Mouse (Mus musculus) urinary bladder, postnatal 4 days (tissue): ENCODE data around the gene Ctrb1.
"Not testable (repeated sequence)": the region's sequence is repeated elsewhere in the genome, so short reads cannot be mapped to it uniquely, and the experiment has no call there.

Source experiments
- DNase-seq, 2 experiments: peaks; one replicate each; pipeline ENCODE4 v3.0.0; 2021 to 2022; ENCODE audit warnings: low spot score in 2 of 2

The Ctrb1 gene

DNA sequence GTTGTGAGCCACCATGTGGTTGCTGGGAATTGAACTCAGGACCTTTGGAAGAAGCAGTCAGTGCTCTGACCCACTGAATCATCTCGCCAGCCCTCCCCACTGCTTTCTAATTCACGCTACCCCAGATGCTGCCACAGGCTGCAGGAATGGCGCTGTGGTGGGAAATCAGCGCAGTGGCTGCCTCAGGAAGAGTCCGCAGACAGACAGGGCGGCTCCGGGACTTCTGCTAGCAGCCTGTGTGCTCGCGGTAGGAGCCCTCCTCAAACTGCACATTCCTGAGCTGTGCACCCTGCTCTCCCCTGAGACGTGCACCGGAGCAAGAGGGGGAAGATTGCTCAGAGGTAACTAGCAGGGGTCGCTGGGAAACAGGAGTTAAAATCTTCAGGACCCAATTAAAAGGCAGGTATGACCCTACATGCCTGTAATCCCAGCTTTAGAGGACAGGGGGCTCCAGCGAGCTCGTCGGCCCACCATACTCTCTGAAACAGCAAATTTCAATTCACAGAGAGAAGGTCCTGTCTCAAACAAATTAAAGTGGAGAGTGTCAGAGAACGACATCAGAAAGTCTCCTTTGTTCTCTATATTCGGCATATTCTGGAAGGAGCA lies 10.3 kb downstream of the Ctrb1 start:
- DNase-seq, result no peak

DNA sequence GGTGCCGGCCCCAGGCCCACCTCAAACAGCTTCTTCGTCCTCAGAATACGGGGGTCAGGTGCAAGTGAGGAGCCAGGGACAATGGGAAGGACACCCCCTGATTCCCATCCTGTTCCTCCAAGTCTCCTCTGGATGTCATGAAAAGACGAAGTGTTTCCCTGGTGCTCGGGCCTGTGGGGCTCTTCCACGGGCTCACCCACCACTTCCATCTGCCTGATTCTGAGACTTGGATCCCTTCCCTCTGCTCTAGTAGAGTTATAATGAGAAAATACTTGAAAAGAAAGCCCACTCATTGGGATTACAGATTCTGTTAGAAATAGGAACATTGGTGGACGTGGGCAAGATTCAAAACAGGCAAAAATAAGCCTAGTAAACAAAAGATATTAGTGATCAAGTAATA lies 12.0 kb downstream of the Ctrb1 start:
- no peak for DNase-seq

DNA sequence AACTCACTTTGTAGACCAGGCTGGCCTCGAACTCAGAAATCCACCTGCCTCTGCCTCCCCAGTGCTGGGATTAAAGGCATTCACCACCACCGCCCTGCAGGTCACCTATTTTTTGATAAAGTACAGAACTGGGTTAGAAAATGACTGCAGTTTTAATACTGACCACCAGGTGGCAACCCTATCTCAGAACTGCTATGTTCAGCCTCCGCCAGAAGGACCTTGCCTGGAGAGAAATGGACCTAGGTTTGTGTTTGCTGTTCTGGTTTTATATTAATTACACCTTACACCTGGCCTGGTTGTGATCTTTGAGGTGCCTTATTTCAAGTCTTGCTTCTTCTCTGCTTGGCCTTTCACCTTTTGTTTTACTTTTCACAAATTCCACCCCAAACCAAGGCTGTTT lies 12.7 kb downstream of the Ctrb1 start:
- DNase-seq, result no peak

DNA sequence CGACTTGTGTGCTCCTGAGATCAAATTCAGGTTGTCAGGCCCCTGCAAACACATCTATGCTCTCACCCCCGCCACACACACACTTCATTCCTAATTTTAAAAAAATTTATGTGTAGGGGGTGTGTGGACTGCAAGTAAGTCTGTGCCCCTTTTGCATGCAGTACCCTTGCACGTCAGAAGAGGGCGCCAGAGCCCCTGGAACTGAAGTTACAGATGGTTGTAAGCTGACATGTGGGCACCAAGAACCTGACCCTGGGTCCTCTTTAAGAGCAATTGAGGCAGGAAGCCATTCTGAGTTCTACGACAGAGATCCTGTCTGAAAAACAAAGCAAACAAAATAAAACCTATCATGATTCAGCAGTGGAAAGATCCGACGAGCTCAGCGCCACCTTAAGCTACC lies 14.6 kb downstream of the Ctrb1 start:
- no peak for DNase-seq

DNA sequence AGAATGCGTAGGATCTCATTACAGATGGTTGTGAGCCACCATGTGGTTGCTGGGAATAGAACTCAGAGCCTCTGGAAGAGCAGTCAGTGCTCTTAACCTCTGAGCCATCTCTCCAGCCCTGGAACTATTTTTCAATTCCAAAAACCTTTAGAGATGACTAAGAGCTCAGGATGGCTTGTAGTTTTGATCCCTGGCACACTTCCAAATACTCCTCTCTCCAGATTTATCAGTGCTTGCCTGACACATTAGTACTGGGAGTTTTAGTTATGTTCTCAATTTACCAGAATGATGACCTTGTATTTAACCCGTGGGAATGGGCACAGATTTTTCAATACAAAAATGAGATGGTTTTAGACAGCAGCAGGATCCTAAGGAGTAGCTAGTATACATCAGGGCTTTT lies 24.1 kb downstream of the Ctrb1 start:
- DNase-seq, result no peak

DNA sequence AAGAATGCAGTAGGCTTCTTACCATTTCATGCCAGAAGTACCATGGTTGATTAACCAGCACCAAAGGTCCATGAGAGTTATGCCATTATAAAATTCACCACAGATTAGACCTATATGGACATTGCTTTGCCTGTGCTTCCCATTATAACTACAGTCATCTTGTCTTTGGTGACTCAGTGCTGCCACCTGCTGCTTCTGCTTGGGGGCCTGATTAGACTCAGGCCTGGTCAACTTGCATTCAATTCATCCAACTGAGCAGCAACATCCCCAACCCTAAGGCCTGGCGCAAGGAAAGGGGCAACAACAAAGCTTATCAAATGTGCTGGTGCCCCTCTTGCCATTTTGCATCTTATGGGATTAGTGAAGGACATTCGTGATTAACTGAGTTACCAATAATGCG lies 28.3 kb downstream of the Ctrb1 start:
- DNase-seq, result peak; percentile 48 to 83

DNA sequence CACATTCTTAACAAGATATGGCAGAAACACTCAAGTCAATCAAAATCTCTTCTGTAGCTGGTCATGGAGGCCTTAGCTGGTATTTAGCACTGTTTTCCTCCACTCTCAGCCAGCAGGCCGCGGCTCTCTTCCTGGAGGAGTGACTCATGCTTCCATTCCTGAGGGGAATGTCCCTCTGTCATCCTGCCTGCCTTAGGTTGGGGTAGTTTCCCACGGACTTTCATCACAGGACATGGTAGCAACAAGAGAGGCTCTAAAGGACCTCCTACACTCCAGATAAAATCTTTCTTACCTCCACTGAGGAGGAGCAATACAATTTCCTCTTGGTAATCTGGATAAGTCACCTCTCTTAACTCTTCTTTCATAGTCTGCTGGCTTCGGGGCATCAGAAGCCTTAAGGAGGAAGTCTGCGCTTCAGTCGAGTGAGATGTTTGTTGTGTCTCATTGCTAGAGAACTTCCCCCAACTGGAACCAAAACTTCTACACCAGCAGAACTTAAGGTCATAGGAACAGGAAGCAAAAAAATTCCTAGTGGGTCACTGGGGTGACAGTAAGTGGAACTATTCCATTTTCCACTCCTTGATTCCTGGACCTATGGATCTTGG lies 31.9 kb downstream of the Ctrb1 start:
- DNase-seq, result no peak

DNA sequence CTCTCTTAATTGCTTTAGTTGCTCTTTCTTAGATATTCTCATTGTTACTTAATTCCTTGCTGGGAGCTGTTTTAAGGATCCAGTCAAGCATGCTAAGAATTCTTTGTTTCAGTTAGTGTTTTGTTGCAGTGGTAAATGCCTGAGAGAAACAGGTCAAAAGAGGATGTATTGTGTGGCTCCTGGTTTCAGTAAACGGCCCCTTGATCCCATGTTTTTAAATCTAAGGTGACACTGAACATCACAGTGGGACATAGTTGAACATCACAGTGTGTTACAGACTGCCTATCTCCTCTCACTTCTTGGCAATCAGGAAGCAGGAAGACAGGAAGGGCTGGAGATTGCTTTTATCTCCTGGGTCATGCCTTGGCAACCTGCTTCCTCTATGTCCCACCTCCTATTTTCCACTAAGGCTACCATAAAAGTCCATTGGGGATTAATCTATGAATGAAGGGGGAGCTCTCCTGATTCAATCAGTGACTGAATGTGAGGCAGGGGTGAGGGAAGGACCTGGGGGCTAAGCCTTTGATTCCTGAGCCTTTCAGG lies 33.4 kb downstream of the Ctrb1 start:
- DNase-seq, result no peak

DNA sequence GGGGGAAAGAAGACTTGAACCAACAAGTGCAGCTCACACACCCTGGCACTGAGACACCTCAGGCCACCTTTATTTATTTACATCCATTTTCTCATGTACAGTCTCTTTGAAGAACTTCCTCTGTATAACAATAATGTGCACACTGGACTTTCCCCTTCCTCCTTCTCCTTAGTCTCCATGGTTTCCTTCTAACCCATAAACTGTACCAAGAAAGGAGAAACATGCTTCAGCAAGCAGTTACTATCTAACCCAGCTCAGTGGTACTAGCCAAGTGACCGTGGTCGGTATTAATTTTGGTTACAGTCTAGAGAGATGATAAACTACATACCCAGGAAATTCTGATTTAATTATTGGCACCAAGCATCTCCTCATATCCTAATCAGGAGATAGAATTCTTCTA lies 37.3 kb downstream of the Ctrb1 start:
- no peak for DNase-seq

DNA sequence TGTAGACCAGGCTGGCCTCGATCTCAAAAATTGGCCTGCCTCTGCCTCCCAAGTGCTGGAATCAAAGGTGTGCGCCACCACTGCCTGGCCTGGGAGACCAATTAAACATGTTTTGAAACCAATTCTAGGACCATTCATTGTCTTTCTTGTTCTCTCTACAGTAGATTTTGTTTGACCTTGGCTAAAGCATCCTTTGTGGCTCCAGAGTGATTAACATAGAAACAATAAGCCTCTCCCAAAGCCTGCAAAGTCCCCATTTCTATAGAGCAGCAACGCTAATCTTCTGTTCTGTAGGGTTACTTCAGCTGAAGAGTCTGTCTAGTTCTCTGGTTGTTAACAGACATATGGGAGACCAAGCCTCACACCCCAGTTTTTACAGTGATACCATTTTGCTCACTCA lies 40.2 kb downstream of the Ctrb1 start:
- DNase-seq, result no peak

DNA sequence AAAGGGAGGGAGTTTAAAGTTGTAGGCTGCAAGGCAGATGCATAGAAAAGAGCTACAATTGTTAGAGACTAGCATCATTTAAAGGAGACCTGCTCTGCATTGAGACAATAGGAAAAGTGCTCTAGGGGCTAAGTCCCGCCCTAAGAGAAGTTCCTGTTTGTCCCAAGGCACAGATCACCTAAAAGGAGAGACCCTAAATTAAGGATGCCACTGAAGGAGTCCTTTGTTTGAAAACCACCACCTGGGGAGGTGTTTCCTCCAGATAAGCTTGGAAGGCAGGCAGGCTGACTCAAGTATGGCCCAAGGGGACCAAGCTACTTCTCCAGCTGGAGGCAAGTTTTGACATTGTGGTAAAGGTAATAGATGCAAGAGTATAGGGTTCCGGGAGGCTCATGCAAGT lies 42.0 kb downstream of the Ctrb1 start:
- no peak for DNase-seq

DNA sequence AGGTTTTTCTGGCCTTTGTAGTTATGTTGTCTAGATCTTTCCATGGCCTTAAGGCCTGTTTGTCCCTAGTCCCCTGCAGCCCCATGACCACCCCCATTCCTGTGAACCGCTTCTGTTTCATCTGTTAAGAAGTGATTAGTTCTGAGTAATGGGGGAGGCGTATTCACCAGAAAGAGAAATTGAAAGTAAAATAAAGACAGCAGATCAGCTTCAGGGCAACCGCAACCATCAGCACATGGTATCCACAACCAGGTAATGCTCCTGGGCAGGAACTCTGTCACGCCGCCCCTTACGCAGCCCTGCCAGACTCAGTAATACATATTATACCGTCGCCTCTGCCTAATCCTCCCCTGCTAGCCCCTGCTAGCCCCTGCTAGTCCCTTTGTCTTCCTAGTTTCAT lies 45.1 kb downstream of the Ctrb1 start:
- no peak for DNase-seq

DNA sequence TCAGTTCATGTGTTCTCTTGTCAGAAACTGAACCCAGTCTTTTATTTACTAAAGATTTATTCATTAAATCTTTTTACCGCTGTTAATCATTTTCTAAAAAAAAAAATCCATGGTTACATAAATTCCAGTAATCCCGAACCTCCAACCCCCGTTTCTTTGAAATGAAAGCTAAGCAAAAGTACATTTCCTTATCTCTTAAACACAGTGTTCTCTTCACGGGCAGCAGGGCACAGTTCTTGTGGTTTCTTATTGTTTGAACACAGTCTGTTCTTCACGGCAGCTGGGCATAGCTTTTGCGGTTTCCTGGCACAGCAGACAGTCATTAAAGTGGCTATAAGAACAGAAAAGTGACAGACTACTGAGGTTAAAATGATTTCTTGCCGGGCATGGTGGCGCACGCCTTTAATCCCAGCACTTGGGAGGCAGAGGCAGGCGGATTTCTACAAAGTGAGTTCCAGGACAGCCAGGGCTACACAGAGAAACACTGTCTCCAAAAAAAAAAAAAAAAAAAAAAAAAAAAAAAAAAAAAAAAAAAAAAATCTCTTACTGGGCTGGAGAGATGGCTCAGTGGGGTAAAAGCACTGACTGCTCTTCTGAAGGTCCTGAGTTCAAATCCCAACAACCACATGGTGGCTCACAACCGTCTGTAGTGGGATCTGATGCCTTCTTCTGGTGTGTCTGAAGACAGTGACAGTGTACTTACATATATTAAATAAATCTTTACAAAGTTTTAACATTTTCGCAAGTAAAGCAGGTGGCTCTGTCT lies 46.3 kb downstream of the Ctrb1 start:
- DNase-seq, result not testable (repeated sequence)

DNA sequence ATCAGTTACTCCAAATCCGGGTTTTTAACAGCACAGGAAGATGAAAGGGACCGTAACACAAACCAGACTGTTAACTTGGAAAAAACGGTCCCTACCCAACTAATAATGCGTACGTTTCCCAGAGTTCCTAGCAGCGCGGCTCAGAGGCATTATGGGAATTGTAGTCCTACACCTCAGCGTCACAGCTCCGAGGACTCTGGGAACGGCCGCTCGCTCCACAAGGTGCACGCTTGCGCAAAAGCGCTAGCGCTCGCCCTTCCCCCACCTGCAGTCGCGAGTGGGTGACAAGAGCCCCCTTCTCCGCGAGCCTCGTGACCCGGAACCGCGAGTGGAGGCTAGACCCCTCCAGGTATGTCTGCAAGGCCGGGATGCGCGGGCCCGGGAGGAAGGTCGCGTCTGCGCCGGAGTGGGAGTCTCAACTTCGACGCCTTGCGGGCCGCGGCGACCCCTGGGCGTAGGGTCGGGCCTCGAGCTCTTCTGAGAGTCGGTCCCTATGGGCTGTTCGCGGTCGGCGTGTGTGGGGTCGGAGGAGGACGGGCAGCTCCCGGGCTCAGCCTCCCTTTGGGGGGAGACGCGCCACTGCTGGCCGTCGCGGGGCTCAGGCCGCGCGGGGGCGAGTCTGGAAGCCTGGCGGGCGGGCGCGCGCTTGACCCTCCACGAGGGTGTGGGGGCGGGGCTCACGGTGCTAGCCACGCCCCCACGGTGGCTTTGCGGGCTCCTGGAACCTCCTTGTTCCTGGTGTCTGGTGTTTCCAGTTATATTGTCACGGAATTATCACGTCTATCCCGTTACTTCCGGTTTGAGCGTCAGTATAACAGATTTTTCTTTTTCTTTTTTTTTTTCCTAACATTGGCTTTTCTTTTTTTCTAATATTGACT lies 47.3 kb downstream of the Ctrb1 start, which contains the start of gene Zfp1:
Gene Zfp1 (plus strand): TSS at position 138 of the 878 bp plus-strand sequence.
- peak; percentile 84 to 89 for DNase-seq

DNA sequence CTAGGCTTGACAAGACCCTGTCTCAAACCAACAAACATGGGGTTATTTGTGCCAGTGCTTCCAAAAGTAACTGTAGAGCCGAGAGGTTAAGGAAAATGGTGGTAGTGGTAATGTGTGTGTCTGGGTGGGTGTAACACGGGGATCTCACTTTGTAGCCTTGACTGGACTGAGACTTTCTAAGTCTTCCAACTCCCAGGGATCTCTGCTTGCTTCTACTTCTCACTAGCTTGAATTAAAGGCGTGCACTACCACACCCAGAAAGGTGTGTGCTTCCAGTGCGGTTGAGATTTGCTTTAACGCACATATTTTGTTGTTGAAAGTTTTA lies 47.9 kb downstream of the Ctrb1 start:
- no peak for DNase-seq

DNA sequence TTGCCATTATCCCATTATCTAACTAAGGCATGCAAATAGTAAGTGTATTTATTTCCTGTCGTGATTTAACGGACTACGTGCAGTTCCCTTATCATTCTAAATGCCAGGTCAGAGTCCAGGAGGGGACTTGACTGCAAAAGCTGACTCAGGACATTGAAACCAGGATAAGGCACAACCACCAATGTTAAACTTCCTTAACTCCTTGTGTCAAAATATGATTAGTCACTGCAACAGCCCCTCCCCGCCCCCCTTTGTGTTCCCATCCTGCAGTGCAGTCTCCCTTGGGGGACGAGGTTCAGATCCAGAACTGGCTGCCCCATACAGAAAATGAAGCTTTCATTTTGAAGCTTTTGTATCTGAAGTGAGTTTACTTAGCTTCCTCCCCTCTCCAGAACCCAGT lies 48.3 kb downstream of the Ctrb1 start:
- DNase-seq, result no peak

DNA sequence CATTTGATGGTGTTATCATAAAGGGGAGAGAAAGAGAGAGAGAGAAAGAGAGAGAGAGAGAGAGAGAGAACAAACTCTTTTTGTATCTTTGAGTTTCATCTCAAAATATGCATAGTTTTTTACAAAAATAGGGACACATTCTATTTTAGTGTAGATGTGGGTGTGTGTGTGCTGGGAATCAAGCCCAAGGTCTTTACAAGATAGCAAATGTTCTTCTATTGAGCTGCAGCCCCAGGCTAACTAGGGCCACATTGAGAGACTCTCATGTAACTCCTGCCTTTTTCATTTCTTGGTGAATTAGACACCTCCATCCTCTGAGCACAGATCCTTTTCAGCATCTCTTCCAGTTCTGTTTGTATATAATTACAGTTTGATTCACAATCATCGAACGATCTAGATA lies 49.7 kb downstream of the Ctrb1 start:
- no peak for DNase-seq

DNA sequence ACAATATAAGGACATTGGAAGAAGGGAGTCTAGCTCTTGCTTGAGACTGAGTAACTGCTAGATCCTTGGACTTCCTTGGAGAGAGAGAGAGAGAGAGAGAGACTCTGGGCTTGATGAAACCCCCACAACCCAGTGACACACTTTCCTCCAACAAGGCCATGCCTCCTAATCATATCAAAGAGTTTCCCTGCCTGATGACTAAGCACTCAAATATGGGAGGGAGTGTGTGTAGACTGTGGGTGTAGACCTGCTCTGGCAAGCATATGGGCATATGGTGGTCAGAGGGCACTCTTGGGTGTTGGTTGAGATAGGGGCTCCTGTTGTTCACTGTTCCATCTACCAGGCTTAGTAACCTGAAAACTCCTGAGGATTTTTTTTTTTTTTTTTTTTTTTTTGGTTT lies 52.7 kb downstream of the Ctrb1 start:
- DNase-seq, result no peak
